Mouse (Mus musculus) lung, adult 2 months (tissue): Measurements from ENCODE around the gene Prkaca.

Source experiments
- CTCF ChIP-seq: fragments of 200-500 bp; IDR thresholded peaks from 2 replicates; pipeline ENCODE4 v1.5.1; 2011; ENCODE audit warnings: mild to moderate bottlenecking, low read length, control low read depth; ENCODE audit not compliant: insufficient read depth
- POLR2A ChIP-seq: fragments of 200-500 bp; IDR thresholded peaks from 2 replicates; pipeline ENCODE4 v1.6.1; 2011; ENCODE audit warnings: low read depth, mild to moderate bottlenecking, control low read depth, low read length, borderline replicate concordance; ENCODE audit errors: extremely low read depth

DNA sequence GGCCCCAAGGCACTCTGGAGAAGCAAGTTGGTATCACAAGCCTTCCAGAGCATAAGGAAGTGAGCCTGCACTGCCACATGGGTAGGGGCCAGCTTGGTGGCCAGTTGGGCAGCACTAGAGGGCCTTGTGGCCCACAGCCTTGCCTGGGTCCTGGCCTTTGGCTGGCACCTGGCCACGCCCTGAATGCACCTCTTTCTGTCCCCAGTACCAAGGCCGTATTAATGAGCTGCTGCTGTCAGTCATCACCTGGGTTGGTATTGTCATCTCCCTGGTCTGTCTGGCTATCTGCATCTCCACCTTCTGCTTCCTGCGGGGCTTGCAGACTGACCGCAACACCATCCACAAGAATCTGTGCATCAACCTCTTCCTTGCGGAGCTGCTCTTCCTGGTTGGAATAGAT, 38.6 kb upstream of the Prkaca start:
- TF ChIP-seq POLR2A: no peak
- TF ChIP-seq CTCF: no peak
